Mouse (Mus musculus): ENCODE results near the gene Hcn2. TPM values are rescaled to one million over a fixed set of nuclear protein-coding genes. Genes with fewer than 3 reads are reported as not detected.
"Not testable (repeated sequence)": the region's sequence is repeated elsewhere in the genome, so short reads cannot be mapped to it uniquely, and the experiment has no call there.

The Hcn2 gene
- polyA plus RNA-seq, 2 experiments from 2014 or later: not detected

DNA sequence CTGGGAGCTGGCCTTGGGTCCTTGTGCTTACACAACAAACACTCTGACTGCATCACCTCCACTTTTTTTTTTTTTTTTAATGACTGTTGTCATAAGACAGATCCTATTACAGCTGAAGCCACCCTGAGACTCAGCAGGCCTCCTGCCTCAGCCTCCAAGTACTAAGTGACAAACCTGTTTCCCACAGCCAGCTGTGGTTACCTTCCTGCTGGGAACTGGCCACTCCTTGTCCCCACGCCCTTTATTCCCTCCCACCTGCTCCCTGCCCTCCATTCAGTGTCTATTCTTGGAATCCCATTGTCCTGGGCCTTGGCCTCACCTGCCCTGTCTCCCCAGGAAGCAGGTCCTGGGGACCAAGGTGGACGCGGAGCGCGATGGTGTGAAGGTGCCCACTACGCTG is 28.9 kb upstream of the Hcn2 start:
- no peak for ATAC-seq

DNA sequence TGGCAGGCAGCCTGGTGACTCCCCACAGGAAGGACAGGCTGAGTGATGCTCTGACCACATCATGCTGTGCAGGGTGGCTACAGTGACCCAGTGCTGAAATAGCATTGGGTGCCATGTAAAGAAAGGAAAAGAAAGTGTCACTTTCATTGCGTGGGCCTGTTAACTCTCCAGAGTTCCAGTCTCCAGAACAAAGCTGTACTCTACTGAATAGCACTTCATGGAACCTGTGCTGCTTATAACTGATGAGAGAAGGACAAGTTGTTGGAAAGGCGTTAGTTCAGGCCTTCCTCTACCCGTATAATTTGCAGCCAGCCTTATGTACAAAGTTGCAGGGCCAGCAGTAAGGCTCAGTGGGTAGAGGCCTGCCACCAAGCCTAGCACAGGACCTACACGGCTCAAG is 27.7 kb upstream of the Hcn2 start, which contains the start of gene Gzmm:
Gene Gzmm, plus strand, starts transcription at position 301 of the 400 bp plus-strand sequence.
- no peak for ATAC-seq

DNA sequence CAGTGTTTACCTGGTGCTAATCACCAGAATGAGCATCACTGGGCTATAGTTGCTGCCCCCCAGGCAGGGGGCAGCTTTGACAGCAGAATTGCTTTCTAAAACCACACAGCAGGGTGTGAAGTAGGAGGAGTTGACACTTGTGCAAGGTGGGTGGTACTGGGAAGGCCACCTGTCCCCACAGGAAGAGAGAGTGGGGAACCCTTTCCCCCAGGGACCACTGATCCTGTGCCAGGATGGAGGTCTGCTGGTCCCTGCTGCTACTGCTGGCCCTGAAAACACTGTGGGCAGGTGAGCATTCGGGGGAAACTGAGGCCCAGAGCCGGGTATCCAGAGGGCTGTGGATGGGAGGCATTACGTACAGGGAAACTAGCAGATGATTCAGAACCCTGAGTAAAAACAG is 27.3 kb upstream of the Hcn2 start:
- no peak for ATAC-seq

DNA sequence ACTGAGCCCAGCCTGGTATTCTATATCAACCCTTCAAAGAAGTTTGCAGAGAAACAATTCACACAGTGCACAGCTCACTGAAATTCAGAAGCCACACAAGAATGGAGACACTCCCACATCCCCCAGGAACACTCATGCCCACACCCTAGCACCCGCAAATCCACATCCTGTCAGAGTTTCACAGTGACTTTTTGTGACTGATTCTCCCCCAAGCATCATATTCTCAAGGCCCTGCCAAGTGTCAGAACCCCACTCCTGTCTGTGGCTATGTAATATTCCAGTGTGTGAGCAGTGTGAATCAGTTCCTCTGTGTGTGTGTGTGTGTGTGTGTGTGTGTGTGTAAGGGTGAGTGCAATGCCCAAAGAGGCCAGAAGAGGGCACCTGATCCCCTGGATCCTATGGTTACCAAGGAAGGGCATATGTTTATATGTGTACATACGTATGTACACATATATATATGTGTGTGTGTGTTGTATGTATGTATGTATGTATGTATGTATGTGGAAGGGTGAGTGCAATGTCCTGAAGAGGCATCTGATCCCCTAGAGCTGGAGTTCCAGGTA is 24.4 kb upstream of the Hcn2 start:
- no peak for ATAC-seq

DNA sequence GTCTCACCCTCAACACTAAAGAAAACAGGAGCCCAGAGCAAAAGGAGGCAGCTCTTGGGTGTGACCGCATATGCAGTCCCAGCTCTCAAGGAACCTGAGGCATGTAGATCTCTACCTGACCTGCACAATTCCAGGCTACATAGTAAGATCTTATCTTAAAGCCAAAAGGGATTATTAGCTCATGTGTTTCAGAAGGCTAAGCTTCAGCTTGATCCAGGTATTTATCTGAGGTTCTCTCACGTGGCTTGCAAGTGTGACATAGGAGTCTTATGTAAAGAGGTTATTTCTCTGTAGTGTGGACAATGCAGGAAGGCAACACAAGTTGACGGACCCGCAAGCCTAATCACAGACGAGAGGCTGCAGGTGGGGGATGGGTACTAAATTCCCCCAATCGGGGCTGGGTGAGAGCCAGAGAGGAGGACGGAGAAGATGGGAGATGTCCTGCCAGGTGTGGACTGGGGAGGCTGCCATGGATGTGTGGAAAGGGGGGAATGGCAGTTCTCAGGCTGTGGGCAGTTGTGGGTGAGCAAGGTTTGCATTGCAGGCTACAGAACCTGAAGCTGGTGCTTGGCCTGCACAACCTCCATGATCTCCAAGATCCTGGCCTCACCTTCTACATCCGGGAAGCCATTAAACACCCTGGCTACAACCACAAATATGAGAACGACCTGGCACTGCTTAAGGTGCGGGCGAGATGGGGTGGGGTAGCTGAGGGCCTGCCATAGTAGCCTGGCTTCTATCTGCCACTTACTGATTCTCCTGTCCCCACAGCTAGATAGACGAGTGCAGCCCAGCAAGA is 22.7 kb upstream of the Hcn2 start:
- ATAC-seq: no peak

DNA sequence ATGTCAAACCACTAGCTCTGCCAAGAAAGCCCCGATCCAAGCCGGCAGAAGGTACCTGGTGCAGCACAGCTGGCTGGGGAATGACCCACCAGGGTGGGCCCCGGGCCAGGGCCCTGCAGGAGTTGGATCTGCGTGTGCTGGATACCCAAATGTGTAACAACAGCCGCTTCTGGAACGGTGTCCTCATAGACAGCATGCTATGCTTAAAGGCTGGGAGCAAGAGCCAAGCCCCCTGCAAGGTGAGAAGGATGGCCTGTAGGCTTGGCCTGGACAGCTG is 22.1 kb upstream of the Hcn2 start:
- ATAC-seq: no peak

DNA sequence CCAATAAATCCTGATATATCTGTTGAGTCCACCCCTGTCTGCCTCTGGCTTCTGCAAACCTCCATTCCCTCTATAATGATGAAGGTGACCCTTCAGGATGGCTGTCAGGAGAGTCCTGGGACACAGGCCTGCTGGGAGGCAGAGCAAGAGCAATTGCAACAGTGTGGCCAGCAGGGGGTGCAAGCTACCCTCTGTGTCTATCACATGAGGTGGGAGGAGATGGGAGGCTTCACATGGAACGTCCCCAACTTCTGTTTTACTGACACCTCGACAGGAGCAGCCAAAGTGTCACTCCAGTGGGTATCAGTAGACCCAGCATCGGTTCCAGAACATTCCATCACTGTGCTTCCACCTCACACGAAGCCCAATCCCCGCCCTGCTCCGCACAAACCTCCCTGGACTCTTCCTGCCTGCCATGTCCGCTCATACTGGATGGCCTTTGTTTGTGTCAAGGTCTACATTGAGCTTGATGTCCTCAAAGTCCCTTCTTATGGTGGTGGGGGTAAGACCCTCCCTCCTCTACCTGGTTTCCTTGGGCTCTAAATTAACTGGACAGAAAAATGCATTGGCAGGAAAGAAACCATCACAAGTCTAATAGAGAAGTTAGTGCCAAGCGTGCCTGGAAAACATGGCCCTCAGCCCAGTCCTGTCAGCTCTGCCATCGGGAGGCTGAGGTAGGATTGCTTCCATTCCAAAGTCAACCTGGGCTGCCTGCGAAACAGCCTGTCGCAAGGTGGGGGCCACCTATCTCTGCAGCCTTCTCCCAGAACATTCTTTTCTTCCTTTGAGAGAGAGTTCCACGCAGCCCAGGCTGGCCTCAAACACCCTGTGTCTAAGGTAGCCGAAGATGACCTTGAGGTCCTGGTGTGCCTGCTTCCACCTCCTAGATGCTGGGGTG is 21.0 kb upstream of the Hcn2 start:
- peak; percentile 74 for ATAC-seq

DNA sequence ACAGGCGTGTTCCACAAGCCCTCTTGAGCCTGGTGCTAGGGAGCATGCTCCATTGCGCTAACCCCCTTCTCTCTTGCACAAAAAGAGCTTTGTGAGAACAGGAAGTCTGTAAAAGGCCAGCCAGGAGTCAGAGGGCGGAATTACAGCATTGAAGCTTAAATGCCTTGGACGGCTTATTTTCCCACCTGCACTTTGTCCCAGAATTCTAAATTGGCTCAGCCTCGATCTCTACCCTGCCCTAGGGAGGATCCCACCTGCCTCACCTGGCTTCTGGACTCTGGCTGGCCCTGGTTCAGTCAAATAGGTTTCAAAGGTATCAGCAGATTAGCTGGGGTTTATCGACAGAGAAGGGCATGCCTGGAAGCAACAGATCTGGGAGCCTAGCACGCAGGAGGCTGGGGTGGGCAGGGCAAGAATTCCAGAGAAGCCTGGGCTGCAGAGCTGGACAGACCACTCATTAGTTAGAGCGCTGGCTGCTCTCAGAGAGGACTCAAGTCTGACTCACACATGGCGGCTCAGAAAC is 20.2 kb upstream of the Hcn2 start:
- ATAC-seq: no peak

DNA sequence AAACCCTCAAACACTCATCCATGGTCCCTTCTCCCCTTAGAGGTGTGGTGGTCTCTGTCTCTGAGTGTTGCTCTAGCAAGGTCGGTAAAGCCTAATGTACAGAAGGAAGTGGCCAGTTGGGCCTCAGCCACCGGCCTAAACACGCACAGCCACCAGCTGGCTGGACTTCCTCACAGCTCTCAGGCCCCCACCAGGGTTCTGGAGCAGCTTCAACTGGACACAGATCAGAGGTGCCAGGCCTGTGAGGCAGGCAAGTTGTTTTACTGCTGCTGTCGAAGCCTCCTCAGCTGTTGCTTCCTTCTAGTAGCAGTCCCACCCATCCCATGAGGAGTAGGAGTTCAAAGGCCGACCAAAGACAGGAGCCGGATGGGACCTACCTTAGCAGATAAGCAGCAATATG is 18.5 kb upstream of the Hcn2 start:
- no peak for ATAC-seq

DNA sequence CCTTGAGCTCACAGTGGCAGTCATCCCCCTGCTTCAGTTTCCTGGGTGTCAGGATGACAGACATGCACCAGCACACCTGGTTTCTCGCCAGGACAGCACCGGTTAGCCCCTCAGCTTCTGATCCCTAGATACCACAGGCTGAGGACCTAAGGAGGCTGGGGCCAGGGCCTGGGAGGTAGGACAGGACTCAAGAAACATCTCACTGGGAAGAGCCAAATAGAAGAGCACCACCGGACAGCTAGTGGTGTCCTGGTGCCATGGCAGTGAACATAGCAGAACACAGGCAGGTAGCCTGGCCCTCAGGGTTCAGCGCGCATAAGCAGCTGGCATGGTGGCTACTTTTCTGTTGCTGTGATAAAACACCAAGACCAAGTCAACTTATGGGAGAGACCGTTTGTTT is 18.0 kb upstream of the Hcn2 start:
- no peak for ATAC-seq

DNA sequence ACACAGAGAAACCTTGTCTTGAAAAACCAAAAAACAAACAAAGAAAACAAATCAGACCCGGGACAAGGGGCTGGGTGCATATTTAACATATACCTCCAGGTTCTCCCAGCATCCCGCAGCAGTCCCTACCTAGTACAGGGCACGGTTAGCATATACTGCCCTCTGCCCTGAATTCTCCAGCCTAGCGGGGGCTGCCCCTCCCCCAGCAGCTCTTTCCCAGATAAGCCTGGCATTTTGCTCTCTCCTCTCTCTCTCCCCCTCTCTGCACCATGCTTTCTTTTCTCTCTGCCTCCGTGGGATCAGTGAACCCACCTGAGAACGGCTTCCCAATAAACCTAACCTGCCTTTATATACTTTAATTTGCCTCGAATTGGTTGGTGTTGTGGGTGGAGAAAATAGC is 15.8 kb upstream of the Hcn2 start:
- ATAC-seq: no peak

DNA sequence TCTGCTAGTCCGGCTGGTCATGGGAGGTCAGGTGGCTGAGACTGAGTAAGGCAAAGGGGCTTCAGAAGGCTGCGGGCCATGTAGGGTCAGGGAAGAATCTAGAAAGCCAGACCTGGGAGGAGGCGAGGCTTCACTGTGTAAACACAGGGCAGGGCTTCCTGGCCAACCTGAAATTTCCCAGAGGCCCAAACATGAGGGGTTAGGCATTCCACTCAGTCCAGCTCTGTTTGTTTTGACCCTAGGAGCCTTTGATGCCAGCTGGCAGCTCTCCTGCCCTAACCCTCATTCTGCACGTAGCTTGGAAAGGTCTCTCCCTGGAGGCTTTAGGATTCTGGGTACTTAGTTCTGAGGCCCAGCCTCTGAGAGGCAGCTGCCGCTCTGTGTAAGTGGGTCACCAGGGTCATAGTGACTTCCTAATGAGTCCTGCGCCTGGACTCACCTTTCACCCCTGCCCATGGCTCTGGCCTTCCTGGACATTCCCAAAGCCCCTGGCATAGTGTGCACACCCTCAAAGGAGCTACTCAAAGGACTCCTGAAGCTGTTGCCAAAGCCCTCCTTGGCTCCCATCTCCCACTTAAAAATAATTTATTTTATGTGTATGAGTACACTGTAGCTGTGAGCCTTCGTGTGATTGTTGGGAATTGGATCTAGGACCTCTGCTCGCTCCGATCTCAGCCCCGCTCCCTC is 14.8 kb upstream of the Hcn2 start:
- ATAC-seq: no peak

DNA sequence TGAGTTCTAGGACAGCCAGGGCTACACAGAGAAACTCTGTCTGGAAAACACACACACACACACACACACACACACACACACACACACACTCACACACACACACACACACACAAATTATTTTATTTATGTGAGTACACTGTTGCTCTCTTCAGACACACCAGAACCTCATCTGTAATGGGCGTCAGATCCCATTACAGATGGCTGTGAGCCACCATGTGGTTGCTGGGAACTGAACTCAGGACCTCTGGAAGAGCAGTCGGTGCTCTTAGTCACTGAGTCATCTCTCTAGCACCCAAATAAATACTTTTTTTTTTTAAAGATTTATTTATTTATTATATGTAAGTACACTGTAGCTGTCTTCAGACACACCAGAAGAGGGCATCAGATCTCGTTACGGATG is 13.5 kb upstream of the Hcn2 start:
- ATAC-seq: not testable (repeated sequence)

DNA sequence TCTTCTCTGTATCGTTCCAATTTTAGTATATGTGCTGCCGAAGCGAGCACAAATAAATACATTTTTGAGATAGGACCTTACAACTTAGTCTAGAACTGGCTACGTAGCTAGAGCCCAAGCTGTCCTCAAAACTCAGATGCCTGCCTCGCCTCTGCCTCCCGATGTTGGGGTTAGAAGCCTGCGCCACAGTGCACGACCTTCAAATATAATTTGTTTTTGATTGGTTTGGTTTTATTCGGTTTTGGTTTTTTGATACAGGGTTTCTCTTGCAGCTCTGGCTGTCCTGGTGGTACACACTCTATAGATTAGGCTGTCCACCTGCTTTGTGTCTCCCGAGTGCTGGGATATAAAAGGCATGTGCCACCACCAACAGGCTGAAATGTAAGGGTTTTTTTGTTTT is 12.9 kb upstream of the Hcn2 start:
- ATAC-seq: no peak

DNA sequence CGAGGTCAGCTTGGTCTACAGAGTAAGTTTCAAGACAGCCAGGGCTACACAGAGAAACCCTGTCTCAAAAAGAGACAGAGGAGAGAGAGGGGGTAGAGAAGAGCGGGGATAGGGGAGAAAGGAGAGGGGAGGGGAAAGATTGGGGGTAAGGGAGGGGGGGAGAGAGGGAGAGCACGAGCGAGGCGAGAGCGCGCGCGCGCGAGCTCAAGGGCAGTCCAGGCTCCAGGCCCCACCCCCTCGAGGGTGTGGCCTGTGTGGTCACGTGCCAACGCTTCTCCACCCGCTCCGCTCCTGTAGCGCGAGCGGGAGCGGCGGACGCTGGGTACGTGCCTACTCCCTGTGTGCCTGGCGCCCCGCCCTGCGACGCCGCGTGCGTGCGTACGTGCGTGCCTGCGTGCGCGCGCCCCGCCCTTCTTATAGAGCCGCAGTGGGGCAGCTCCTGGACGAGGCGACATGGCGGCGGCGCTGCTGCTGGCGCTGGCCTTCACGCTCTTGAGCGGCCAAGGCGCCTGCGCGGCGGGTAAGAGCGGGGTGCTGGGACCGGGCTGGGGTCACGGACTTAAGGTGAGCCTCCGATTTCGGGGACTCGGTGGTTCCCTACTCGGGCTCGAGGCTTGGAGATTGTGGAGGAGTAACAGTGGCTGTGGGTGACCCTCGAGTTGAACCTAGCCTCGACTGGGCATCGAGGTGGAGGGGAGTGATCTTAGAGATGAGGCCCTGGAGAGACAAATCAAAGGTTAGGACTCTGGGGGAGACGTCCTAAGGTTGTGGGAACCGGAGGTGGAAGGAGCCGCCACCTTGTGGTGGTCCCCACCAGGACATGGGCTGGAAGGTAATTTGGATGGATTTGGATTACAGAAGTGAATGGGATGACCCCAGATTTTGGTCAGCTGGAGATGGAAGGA is 12.1 kb upstream of the Hcn2 start, which contains the start of gene Bsg:
Gene Bsg, plus strand, starts transcription at position 427 of the 905 bp plus-strand sequence.
- ATAC-seq: peak; percentile 100

DNA sequence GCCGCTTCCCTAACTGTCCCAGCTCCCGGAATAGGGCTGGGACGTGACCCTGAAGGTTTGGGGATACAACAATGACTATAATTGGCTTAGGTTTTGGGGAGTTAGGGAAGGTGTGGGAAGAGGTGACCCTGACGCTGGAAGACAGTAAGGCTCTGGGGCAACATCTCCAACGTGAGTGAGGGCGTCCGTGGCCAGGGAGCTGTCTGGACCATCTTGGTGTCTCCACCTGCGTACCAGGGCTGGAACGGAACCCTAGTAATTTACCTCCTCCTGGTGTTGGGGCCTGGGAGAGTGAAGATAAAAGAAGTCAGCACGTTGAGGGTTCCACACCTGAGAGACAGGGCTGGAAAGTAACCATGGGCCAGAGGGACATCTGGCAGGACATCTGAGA is 11.5 kb upstream of the Hcn2 start:
- no peak for ATAC-seq

DNA sequence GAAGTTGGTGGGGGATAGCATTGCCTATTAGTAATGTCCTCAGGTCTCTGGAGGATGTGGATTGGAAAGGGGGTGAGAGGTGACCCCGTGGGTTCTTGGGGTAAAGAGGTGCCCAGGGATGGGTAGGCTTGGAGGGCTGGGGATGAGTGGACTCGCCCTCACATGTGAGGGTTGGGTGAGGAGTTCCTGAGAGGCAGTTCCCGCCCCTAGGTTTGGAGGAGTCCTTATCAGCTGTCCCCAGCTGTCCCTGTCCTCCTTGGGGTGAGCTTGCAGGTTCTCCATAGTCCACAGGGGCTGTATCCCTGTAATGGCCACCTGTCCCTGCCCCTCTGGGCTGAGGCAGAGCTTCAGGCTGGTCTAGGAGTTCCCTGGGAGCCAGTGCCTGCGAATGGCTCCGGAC is 10.5 kb upstream of the Hcn2 start:
- ATAC-seq: no peak

DNA sequence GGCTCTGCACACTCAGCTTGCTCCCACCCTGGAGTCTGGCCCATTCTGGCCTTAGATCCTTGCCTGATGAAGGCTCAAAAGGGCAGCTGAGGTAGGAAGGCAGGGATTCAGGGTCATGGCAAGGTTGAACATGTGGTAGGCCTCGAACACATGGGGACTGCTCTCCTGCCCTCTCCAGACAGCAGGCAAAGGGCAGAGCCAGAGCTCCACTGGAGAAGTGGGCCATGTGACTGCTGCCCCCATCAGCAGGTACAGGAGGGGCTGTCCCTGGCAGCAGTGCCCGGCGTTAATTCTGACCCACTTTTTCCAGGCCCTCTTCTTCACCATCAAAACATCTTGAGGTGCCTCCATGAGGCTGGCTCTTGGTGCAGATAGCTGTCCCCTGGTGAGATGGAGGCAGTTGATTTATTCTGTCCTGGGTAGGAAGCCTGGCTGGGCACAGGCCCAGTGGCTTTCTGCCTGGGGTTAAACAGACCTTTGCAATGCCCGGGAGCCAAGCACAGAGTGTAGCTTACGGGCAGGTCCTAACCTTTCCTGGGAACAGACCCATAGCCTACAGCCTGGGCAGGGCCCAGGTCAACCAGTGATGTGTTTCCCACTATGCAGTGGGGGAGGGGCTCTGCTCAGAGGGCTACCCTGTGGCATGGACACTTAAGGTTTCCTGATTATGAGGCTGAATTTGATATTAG is 9.9 kb upstream of the Hcn2 start:
- no peak for ATAC-seq

DNA sequence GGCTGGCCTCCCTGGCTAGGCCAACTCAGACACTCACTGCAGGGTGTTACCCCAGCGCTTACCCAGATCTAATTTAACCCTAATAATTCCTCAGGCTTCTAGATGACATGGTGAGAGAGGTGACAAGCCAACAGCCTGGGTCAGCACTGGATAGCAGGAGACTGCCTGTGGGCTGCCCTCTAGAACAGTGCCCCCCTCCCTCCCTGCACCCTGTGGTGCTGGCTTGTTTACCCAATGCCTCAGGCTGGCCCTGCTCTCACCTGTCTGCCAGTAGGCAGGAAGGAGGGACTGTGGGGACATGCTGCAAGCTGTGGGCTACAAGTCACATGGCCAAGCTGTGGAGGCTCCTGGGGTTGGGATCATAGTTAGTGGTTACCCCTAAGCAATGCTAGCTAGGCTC is 9.3 kb upstream of the Hcn2 start:
- no peak for ATAC-seq

DNA sequence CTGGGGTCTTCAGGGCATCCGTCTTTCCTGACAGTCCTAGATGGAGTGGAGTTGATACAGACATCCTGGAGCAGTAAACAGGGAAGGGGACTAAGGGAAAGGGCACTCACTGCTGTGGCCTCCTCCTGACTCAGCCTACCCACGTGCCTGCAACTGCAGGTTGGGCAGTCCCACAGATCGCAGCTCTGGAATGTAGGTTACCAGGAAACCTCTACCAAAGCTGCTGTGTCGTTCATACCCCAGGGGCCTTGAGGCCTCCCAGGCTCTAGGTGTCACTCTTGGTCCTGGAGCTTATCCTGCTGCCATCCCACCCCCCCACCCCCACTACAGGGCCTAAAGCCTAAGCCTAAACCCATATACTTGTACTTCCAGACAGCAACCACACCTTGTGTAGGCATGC is 8.7 kb upstream of the Hcn2 start:
- no peak for ATAC-seq

DNA sequence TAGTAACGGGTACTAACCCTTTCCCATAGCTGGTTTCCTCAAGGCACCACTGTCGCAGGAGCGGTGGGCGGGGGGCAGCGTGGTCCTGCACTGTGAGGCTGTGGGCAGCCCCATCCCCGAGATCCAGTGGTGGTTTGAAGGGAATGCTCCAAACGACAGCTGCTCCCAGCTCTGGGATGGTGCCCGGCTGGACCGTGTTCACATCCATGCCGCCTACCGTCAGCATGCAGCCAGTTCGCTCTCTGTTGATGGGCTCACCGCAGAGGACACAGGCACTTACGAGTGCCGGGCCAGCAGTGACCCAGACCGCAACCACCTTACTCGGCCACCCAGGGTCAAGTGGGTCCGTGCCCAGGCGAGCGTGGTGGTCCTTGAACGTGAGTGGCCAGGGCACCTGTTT is 7.8 kb upstream of the Hcn2 start:
- no peak for ATAC-seq
